Mouse (Mus musculus) embryonic facial prominence, embryonic 14.5 days (tissue): Measurements from ENCODE around the gene Dnal4. TPM values are rescaled to one million over a fixed set of nuclear protein-coding genes. Genes with fewer than 3 reads are reported as not detected.

Experiments used
- ATAC-seq: fragments of 200-750 bp; cut with Nextera tagmentation; 2 replicates; pipeline ENCODE4 v1.8.0; 2017; ENCODE audit warnings: low read depth, moderate number of reproducible peaks, moderate TSS enrichment
- DNase-seq: peaks from one replicate; pipeline ENCODE4 v3.0.0-alpha.2; 2015; ENCODE audit warnings: low spot score
- H3K27ac ChIP-seq: fragments of 300-500 bp; sonication (generic); replicated peaks from 2 replicates; pipeline ENCODE4 v1.5.1; 2014; ENCODE audit warnings: low read depth, mild to moderate bottlenecking, low read length, moderate library complexity
- H3K27me3 ChIP-seq: fragments of 300-500 bp; sonication (generic); replicated peaks from 2 replicates; pipeline ENCODE4 v1.6.1; 2014; ENCODE audit warnings: low read length; ENCODE audit not compliant: control insufficient read depth, insufficient read depth
- H3K36me3 ChIP-seq: fragments of 300-500 bp; sonication (generic); 2 replicates; pipeline ENCODE4 v1.6.1; 2014; ENCODE audit warnings: low read length, mixed read lengths; ENCODE audit not compliant: control insufficient read depth, insufficient read depth
- H3K4me1 ChIP-seq: fragments of 300-500 bp; sonication (generic); 2 replicates; pipeline ENCODE4 v1.6.1; 2014; ENCODE audit warnings: antibody characterized with exemption, low read length; ENCODE audit not compliant: control insufficient read depth, insufficient read depth
- H3K4me2 ChIP-seq: fragments of 300-500 bp; sonication (generic); 2 replicates; pipeline ENCODE4 v1.6.1; 2014; ENCODE audit warnings: low read depth, mild to moderate bottlenecking, low read length, moderate library complexity, mixed read lengths
- H3K4me3 ChIP-seq: fragments of 300-500 bp; sonication (generic); 2 replicates; pipeline ENCODE4 v1.5.1; 2014; ENCODE audit warnings: low read depth, mild to moderate bottlenecking, low read length
- H3K9ac ChIP-seq: fragments of 300-500 bp; sonication (generic); 2 replicates; pipeline ENCODE4 v1.6.1; 2014; ENCODE audit warnings: low read depth, mild to moderate bottlenecking, low read length, moderate library complexity, mixed read lengths
- H3K9me3 ChIP-seq: fragments of 300-500 bp; sonication (generic); 2 replicates; pipeline ENCODE4 v1.6.1; 2016; ENCODE audit warnings: low read length; ENCODE audit not compliant: control insufficient read depth
- WGBS: fragments of 180-500 bp; shearing (Covaris S2); extraction: QIAGEN DNeasy Blood & Tissue Kit; methylation state at CpG from one replicate; pipeline ENCODE4 v1.1.7; 2014; 5-methylcytosine and 5-hydroxymethylcytosine counted together
- polyA plus RNA-seq: library from polyadenylated mRNA; unstranded; fragments of >200 nt; fragmentation: Nextera tagmentation; extraction: Ambion mirVana; gene quantifications from 2 replicates; pipeline ENCODE4 v1.2.1, GENCODE M21; 2014

The Dnal4 gene
- polyA plus RNA-seq, 1 experiment from 2014 or later, result 50.0 TPM

DNA sequence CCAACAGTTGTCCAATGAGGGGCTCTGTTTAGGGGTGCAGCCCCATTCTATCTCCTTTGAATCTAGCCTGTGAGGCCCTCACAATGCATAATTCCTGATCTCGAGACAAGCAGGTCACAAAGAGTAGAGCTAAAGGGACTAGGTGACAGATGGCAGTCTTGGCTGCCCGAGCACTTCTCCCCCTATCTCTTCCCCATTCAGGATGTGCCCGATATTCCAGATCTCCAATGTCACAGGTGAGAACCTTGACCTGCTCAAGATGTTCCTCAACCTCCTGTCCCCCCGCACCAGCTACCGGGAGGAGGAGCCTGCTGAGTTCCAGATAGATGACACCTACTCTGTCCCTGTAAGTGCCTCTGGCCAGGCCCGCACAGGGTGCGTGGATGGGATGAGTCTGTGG is 62.0 kb downstream of the Dnal4 start:
- no peaks in the 10 kb centered on the region for H3K9me3 ChIP-seq
- no peak for DNase-seq
- no peaks in the 10 kb centered on the region for H3K27me3 ChIP-seq
- H3K27ac ChIP-seq, result no peak overlapping the region
- H3K4me1 ChIP-seq, result no peaks in the 10 kb centered on the region
- WGBS, result 94% methylated on average over 7 of the region's 7 CpGs
- peaks cover 96% of the 10 kb centered on the region for H3K36me3 ChIP-seq
- no peak for ATAC-seq
- H3K9ac ChIP-seq, result no peak overlapping the region
- no peak overlapping the region for H3K4me2 ChIP-seq
- no peak overlapping the region for H3K4me3 ChIP-seq

Other genes starting within 250 kb of the Dnal4 start
- 80.0 and 81.6 TPM in 2 replicates for gene Ddx17, start 231.1 kb downstream of the Dnal4 start, polyA plus RNA-seq
- gene Dmc1, start 172.7 kb downstream of the Dnal4 start, polyA plus RNA-seq, result 1.8 and 2.6 TPM in 2 replicates
- 0.85 and 1.3 TPM in 2 replicates for gene Fam227a, start 118.9 kb downstream of the Dnal4 start, polyA plus RNA-seq
- 47.4 and 52.3 TPM in 2 replicates for gene Cby1, start 118.7 kb downstream of the Dnal4 start, polyA plus RNA-seq
- 208 and 234 TPM in 2 replicates for gene Tomm22, start 107.0 kb downstream of the Dnal4 start, polyA plus RNA-seq
- 19.0 and 19.9 TPM in 2 replicates for gene Josd1, start 89.9 kb downstream of the Dnal4 start, polyA plus RNA-seq
- 27.2 and 28.4 TPM in 2 replicates for gene Gtpbp1, start 87.0 kb downstream of the Dnal4 start, polyA plus RNA-seq
- 5.9 and 6.4 TPM in 2 replicates for gene Sun2, start 35.3 kb downstream of the Dnal4 start, polyA plus RNA-seq
- 3.2 and 3.4 TPM in 2 replicates for gene Nptxr, start 26.9 kb upstream of the Dnal4 start, polyA plus RNA-seq
- gene Npcd, start 56.4 kb upstream of the Dnal4 start, polyA plus RNA-seq, result 0.80 TPM in 1 of 2 replicates, not detected in the other
- 50.2 and 54.4 TPM in 2 replicates for gene Cbx6, start 56.8 kb upstream of the Dnal4 start, polyA plus RNA-seq
- gene Apobec3, start 113.8 kb upstream of the Dnal4 start, polyA plus RNA-seq, result 16.1 and 17.3 TPM in 2 replicates
- 1.5 and 1.8 TPM in 2 replicates for gene Cbx7, start 193.3 kb upstream of the Dnal4 start, polyA plus RNA-seq
- gene Pdgfb, start 237.1 kb upstream of the Dnal4 start, polyA plus RNA-seq, result 6.1 and 6.7 TPM in 2 replicates